Mouse (Mus musculus): ENCODE measurements around the gene Zfp113. TPM values are rescaled to one million over a fixed set of nuclear protein-coding genes. Genes with fewer than 3 reads are reported as not detected.
A peak's percentile ranks its signal among the peaks of the same experiment; 100 is the strongest.

Gene Zfp113
- polyA plus RNA-seq, 1 experiment from 2014 or later: 11.7 TPM

- Histone ChIP-seq H3K4me1 (ENCODE audit: control insufficient read depth, insufficient read depth, low read length) (peaks cover 3% of the 10 kb centered on the region), H3K9me3 (ENCODE audit: control insufficient read depth, low read length) (no peaks in the 10 kb centered on the region), H3K4me3 (ENCODE audit: low read length) (peak overlapping the region; percentile 85), H3K27ac (ENCODE audit: low read length) (no peak overlapping the region), H3K4me2 (ENCODE audit: low read depth, low read length) (peak overlapping the region; percentile 80), H3K36me3 (ENCODE audit: control insufficient read depth, insufficient read depth, low read length) (peaks cover 4% of the 10 kb centered on the region; the same call in 1 of the 2 replicates), H3K27me3 (replicated peaks; ENCODE audit: control insufficient read depth, insufficient read depth, low read length) (no peaks in the 10 kb centered on the region), H3K9ac (ENCODE audit: low read depth, low read length) (no peak overlapping the region)
- WGBS: 67% methylated on average over 3 of the region's 3 CpGs
- ATAC-seq: no peak
Observed at GRCm38 (mm10) chr5:138154390-138154789, 1.2 kb downstream of the Zfp113 start.

GRCm38 (mm10) chr5:138138585-138138984, 17.0 kb downstream of the Zfp113 start:
- Histone ChIP-seq H3K4me1 (ENCODE audit: control insufficient read depth, insufficient read depth, low read length) (peaks cover 6% of the 10 kb centered on the region), H3K27me3 (replicated peaks; ENCODE audit: control insufficient read depth, insufficient read depth, low read length) (no peaks in the 10 kb centered on the region), H3K4me3 (ENCODE audit: low read length) (no peak overlapping the region), H3K9me3 (ENCODE audit: control insufficient read depth, low read length) (no peaks in the 10 kb centered on the region), H3K9ac (ENCODE audit: low read depth, low read length) (no peak overlapping the region), H3K27ac (ENCODE audit: low read length) (no peak overlapping the region), H3K4me2 (ENCODE audit: low read depth, low read length) (no peak overlapping the region), H3K36me3 (ENCODE audit: control insufficient read depth, insufficient read depth, low read length) (peaks cover 10% of the 10 kb centered on the region; the same call in 1 of the 2 replicates)
- 83% methylated on average over 4 of the region's 4 CpGs for WGBS
- ATAC-seq: no peak

- Histone ChIP-seq H3K9ac (ENCODE audit: low read depth, low read length) (no peak overlapping the region), H3K4me3 (ENCODE audit: low read length) (no peak overlapping the region), H3K4me2 (ENCODE audit: low read depth, low read length) (no peak overlapping the region), H3K27me3 (replicated peaks; ENCODE audit: control insufficient read depth, insufficient read depth, low read length) (no peaks in the 10 kb centered on the region), H3K27ac (ENCODE audit: low read length) (no peak overlapping the region), H3K9me3 (ENCODE audit: control insufficient read depth, low read length) (no peaks in the 10 kb centered on the region), H3K36me3 (ENCODE audit: control insufficient read depth, insufficient read depth, low read length) (peaks cover 10% of the 10 kb centered on the region; the same call in 1 of the 2 replicates), H3K4me1 (ENCODE audit: control insufficient read depth, insufficient read depth, low read length) (peaks cover 6% of the 10 kb centered on the region)
- peak; percentile 67 for ATAC-seq
- 56% methylated on average over 8 of the region's 8 CpGs for WGBS
Observed at GRCm38 (mm10) chr5:138137935-138138549, 17.5 kb downstream of the Zfp113 start.

- peak overlapping the region; percentile 64 for H3K27ac ChIP-seq (ENCODE audit: low read length)
- H3K4me3 ChIP-seq (ENCODE audit: low read length): no peak overlapping the region
- WGBS: 51% methylated on average over 4 of the region's 4 CpGs
Observed at GRCm38 (mm10) chr5:138137257-138137656, 18.3 kb downstream of the Zfp113 start.

GRCm38 (mm10) chr5:138132425-138133064, 23.0 kb downstream of the Zfp113 start:
- 77% methylated on average over 5 of the region's 5 CpGs for WGBS
- Histone ChIP-seq H3K9ac (ENCODE audit: low read depth, low read length) (no peak overlapping the region), H3K4me2 (ENCODE audit: low read depth, low read length) (no peak overlapping the region), H3K4me1 (ENCODE audit: control insufficient read depth, insufficient read depth, low read length) (peaks cover 3% of the 10 kb centered on the region), H3K36me3 (ENCODE audit: control insufficient read depth, insufficient read depth, low read length) (peaks cover 12% of the 10 kb centered on the region; the same call in 1 of the 2 replicates), H3K27me3 (replicated peaks; ENCODE audit: control insufficient read depth, insufficient read depth, low read length) (no peaks in the 10 kb centered on the region), H3K4me3 (ENCODE audit: low read length) (no peak overlapping the region), H3K9me3 (ENCODE audit: control insufficient read depth, low read length) (no peaks in the 10 kb centered on the region), H3K27ac (ENCODE audit: low read length) (peak overlapping the region; percentile 76)
- peak; percentile 83 for ATAC-seq

More at GRCm38 (mm10) chr5:138137257-138137656, 18.3 kb downstream of the Zfp113 start:
- Histone ChIP-seq H3K4me2 (ENCODE audit: low read depth, low read length) (no peak overlapping the region), H3K9ac (ENCODE audit: low read depth, low read length) (no peak overlapping the region), H3K9me3 (ENCODE audit: control insufficient read depth, low read length) (no peaks in the 10 kb centered on the region), H3K36me3 (ENCODE audit: control insufficient read depth, insufficient read depth, low read length) (peaks cover 10% of the 10 kb centered on the region; the same call in 1 of the 2 replicates), H3K4me1 (ENCODE audit: control insufficient read depth, insufficient read depth, low read length) (peaks cover 6% of the 10 kb centered on the region), H3K27me3 (replicated peaks; ENCODE audit: control insufficient read depth, insufficient read depth, low read length) (no peaks in the 10 kb centered on the region)
- ATAC-seq: peak; percentile 73

GRCm38 (mm10) chr5:138118041-138118440, 37.5 kb downstream of the Zfp113 start:
- Histone ChIP-seq H3K27me3 (replicated peaks; ENCODE audit: control insufficient read depth, insufficient read depth, low read length) (no peaks in the 10 kb centered on the region), H3K9me3 (ENCODE audit: control insufficient read depth, low read length) (no peaks in the 10 kb centered on the region), H3K4me2 (ENCODE audit: low read depth, low read length) (peak overlapping the region; percentile 58), H3K4me3 (ENCODE audit: low read length) (peak overlapping the region; percentile 59), H3K27ac (ENCODE audit: low read length) (no peak overlapping the region), H3K4me1 (ENCODE audit: control insufficient read depth, insufficient read depth, low read length) (peaks cover 11% of the 10 kb centered on the region; the same call in 1 of the 2 replicates), H3K36me3 (ENCODE audit: control insufficient read depth, insufficient read depth, low read length) (peaks cover 1% of the 10 kb centered on the region), H3K9ac (ENCODE audit: low read depth, low read length) (peak overlapping the region; percentile 71)
- ATAC-seq: no peak
- 63% methylated on average over 3 of the region's 3 CpGs for WGBS

- ATAC-seq: peak; percentile 50
- Histone ChIP-seq H3K9me3 (ENCODE audit: control insufficient read depth, low read length) (no peaks in the 10 kb centered on the region), H3K36me3 (ENCODE audit: control insufficient read depth, insufficient read depth, low read length) (no peaks in the 10 kb centered on the region; the same call in 1 of the 2 replicates), H3K9ac (ENCODE audit: low read depth, low read length) (peak overlapping the region; percentile 71), H3K4me1 (ENCODE audit: control insufficient read depth, insufficient read depth, low read length) (peaks cover 11% of the 10 kb centered on the region; the same call in 1 of the 2 replicates), H3K27me3 (replicated peaks; ENCODE audit: control insufficient read depth, insufficient read depth, low read length) (no peaks in the 10 kb centered on the region), H3K27ac (ENCODE audit: low read length) (peak overlapping the region; percentile 88), H3K4me3 (ENCODE audit: low read length) (peak overlapping the region; percentile 59), H3K4me2 (ENCODE audit: low read depth, low read length) (peak overlapping the region; percentile 58)
- WGBS: 6% methylated on average over 16 of the region's 16 CpGs
Observed at GRCm38 (mm10) chr5:138117199-138118015, 38.1 kb downstream of the Zfp113 start.

GRCm38 (mm10) chr5:138116255-138117198, 39.0 kb downstream of the Zfp113 start, which contains the start of gene Zscan21:
Gene Zscan21, plus strand, starts transcription at chr5:138116903.
- no peaks in the 10 kb centered on the region; the same call in 1 of the 2 replicates for H3K36me3 ChIP-seq (ENCODE audit: control insufficient read depth, insufficient read depth, low read length)
- WGBS: 6% methylated on average over 38 of the region's 38 CpGs
- H3K27ac ChIP-seq (ENCODE audit: low read length): peak within 1 kb of the TSS; percentile 88
- H3K27me3 ChIP-seq (replicated peaks; ENCODE audit: control insufficient read depth, insufficient read depth, low read length): no peaks in the 10 kb centered on the region
- H3K9me3 ChIP-seq (ENCODE audit: control insufficient read depth, low read length): no peaks in the 10 kb centered on the region
- ATAC-seq: peak; percentile 99
- H3K4me3 ChIP-seq (ENCODE audit: low read length): peak within 1 kb of the TSS; percentile 59
- H3K9ac ChIP-seq (ENCODE audit: low read depth, low read length): peak within 1 kb of the TSS; percentile 71
- H3K4me2 ChIP-seq (ENCODE audit: low read depth, low read length): peak within 1 kb of the TSS; percentile 58
- peaks cover 11% of the 10 kb centered on the region; the same call in 1 of the 2 replicates for H3K4me1 ChIP-seq (ENCODE audit: control insufficient read depth, insufficient read depth, low read length)
